Mouse (Mus musculus) kidney, postnatal 14 days (tissue): ENCODE measurements around the gene Tox2.

ENCODE experiments used
- DNase-seq: peaks from one replicate; pipeline ENCODE4 v3.0.0; 2022; ENCODE audit warnings: mixed read lengths

Gene Tox2

GRCm38 (mm10) chr2:163331423-163331822 lies 128.5 kb downstream of the Tox2 start:
- DNase-seq, result no peak

DNA sequence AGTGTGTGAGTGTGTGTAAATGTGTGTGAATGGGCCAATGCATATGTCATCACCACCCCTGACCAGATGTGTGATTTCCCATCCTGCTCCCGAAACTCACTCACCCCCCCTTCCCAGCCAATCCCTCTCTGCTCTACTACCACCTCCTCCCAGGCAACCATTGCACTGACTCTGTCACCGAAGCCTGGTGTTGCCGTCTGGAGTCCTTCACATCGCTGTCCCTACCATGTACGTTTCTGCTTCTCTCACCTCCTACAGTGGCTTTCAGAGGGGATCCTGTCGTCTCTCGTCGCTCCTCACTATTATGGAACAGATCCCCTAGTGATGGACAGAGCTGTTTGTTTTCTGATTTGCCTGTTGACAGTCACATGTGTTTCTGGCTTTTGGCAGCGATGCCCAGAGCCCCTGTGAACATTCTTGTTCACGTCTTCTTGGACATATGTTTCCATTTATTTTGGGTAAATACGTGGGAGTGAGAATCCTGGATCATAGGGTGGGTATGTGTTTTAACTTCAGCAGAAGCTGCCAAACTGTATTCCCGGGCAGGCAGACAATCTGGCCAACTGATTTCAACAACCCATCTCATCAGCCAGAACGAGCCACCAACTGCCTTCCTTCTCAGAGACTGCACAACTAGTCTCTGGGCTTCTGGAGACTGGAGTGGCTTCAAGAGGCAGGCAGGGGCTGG lies 129.6 kb downstream of the Tox2 start:
- DNase-seq, result no peak

DNA sequence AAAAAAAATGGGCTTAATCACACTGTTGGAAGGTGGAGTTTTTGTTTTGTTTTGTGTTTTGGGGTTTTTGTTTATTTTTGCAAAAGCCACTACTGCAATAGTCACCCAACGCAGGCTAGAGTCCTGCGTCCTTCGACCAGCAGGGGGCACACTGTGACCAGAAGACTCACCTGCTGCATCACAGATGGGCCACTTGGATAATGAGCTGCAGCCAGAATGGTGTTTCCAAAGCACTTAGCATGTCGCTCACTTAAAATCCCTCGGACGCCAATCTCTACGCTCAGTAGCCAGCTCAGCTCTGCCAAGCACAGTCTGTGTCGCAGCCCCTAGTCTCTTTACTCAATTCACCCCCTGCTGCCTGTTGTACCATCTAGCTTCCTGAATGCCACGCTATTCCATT lies 137.3 kb downstream of the Tox2 start:
- DNase-seq, result peak; percentile 74

DNA sequence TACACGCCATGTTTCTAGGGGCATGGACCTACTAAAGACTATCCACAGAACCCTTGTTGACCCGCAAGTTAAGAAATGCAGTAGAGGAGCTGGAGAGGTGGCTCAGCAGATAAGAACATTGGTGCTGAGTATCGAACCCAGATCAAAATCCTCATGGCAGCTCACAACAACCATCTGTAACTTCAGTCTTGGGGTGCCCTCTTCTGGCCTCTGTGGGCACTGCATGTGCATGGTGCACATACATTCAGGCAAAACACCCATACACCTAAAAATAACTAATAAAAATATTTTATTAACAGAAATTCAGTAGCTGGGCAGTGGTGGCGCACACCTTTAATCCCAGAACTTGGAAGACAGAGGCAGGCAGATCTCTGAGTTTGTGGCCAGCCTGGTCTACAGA lies 140.7 kb downstream of the Tox2 start:
- peak; percentile 15 for DNase-seq

- DNase-seq, result peak; percentile 17
These were observed 142.2 kb downstream of the Tox2 start for GRCm38 (mm10) chr2:163344976-163345660.

DNA sequence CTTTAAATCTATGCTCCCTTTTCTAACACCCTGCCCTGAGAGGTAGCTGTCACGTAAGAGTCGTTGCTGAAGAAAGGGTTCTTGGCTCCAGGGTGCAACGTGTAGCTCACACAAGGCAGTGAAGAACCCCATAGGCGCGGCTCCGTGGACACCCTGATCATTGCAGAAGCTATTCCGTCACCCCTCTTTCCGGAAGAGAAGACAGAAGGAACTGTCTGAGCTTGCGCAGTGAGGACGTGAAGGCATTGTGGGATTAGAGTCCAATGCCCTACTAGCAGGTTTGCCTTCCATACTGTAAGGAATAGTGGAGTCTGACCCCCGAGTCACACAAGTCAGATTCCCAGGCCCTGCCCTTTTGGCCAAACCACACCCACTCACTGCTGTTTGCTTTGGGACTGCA lies 143.6 kb downstream of the Tox2 start:
- DNase-seq, result no peak

GRCm38 (mm10) chr2:163347517-163348184 lies 144.7 kb downstream of the Tox2 start:
- DNase-seq, result no peak

DNA sequence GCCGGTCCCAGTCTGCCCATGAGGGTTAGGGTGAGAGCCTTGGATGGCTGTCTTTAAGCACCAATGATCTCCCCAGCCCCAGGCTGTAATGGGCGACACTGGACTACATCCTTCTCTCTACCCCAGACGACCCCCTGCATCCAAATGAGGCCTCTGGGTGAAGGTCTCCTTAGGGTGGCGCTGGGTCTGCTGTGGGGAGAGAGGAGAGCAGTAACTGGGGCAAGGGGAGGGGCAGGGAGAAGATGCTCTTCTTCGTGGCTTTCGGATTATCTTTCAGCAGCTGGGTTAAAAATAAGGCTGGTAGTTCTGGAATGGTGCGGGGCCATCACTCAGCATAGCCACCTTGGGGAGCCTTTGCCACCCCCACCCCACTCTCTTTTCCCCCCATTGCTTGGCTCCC lies 145.8 kb downstream of the Tox2 start:
- no peak for DNase-seq

DNA sequence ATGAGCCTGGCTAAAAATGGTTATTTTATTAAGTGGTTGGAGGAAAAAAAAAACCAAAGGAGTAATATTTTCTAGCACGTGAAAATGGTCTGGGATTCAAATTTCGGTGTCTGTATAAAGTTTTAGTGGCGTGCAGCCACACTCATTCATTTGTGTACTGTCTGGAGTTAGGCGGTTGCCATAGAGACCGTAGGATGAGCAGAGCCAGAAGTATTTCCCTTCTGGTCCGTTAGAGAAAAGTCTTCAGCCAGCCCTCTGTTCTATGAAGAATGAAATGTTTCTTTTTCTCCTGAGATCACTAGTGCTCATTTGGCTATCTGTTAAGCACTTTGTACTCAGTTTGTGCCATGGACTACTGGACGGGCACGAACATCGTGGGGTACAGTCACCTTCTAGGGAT lies 146.5 kb downstream of the Tox2 start:
- DNase-seq, result peak; percentile 34

- DNase-seq, result no peak
These were observed 147.5 kb downstream of the Tox2 start for GRCm38 (mm10) chr2:163350443-163350842.

- no peak for DNase-seq
These were observed 150.8 kb downstream of the Tox2 start for GRCm38 (mm10) chr2:163353731-163354130.

GRCm38 (mm10) chr2:163355666-163356065 lies 152.7 kb downstream of the Tox2 start:
- DNase-seq, result no peak

- DNase-seq, result no peak
These were observed 153.4 kb downstream of the Tox2 start for GRCm38 (mm10) chr2:163356113-163356840.

DNA sequence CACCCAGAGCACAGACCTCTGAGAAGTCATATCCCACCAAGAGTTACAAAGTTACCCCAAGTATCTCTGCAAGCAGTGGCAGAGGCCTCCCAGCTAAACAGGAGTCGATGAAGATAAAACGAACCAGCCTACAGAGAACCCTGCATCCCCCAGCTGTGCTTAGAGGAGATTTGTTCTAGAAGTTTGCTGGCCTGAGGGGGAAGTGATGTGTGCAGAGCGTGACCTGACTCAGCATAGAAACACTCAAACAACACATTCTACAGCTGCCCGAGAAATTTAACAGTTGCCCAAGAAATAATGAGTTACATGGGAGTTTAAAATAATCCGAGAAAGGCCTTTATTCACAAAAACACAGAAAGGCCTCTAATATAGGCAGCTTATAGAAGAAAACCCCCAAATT lies 155.7 kb downstream of the Tox2 start:
- DNase-seq, result no peak

DNA sequence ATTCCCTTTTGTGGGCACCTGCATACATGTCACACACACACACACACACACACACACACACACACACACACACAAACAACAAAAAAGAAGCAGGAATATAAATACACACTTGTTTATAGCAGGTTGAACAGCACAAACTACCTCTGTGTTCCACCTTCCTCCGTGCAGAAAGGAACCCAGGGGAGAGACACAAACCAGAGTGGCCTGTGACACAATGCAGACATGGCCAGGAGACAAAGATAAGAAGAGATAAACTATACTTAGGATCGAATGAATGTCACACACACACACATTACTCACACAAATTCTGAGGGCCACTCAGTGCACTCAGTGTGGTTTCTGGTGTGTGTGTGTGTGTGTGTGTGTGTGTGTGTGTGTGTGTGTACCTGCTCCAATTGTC lies 156.3 kb downstream of the Tox2 start:
- DNase-seq, result no peak

- no peak for DNase-seq
These were observed 158.1 kb downstream of the Tox2 start for GRCm38 (mm10) chr2:163360858-163361623.

DNA sequence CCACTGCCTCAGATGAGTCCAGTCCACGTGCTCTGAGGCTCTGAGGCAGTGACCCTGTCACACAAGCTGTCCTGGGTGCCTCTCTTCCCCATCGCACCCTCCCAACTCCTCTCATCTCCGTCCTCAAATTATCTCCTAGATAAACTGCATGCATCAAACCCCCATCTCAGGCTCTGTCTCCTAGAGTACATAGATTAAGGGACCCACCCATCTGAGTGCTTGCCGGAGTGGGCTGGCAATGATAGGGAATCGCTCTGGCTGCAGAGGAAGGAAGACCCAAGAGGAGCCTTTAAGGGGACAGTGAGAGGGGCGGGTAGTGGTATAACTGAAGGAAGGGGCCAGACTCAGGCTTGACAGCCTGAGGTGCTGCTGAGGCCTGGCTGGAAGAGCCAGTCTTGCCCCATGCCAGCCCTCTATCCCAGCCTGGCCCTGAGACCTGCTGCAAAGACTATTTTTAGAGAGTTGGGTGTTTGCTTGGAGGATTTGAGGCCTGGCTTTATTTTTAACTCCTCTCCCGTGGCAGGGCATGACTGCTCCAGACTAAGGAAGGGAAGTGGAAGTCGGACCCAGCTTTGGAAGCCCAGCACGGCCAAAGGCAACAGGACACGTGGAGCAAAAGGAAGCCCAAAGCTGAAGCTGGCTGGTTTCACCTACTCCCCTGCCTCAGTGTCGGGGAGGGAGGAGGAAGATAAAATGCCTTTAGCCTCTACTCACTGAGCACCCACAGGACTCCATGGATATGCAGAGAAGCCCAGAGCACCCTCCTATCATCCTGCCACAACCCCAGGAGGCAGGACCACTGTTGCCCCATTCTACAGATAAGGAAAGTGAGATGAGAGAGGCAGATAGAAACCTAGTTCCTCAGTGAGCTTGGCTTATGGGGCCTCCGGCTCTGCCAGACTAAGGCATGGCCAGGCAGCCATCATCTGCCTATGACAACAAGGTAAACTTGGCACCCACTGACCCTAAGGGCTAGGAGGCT lies 160.3 kb downstream of the Tox2 start:
- no peak for DNase-seq

- DNase-seq, result peak; percentile 26
These were observed 162.0 kb downstream of the Tox2 start for GRCm38 (mm10) chr2:163364785-163365541.

GRCm38 (mm10) chr2:163370175-163370574 lies 167.2 kb downstream of the Tox2 start:
- DNase-seq, result peak; percentile 38

DNA sequence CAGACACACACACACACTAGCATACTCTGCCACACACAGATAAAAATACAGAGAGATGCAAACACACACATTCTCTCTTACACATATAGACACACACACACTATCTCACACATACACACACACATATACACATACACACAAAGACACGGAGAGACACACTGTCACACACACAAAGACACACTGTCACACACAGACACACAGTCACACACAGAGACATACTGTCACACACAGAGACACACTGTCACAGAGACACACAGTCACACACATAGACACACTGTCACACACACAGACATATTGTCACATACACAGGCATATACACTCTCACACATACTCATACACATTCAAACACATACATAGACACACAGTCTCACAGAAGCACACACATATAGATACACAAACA lies 169.7 kb downstream of the Tox2 start:
- DNase-seq, result no peak
